Mouse (Mus musculus) heart, adult 2 months (tissue): ENCODE results near the gene Mta2. TPM values are rescaled to one million over a fixed set of nuclear protein-coding genes. Genes with fewer than 3 reads are reported as not detected.

Experiments
- DNase-seq, 2 experiments: peaks; one replicate each; pipeline ENCODE4 v3.0.0; 2021
- H3K27ac ChIP-seq: fragments of 200-600 bp; 2 replicates; pipeline ENCODE4 v1.8.1; 2022
- H3K27me3 ChIP-seq: fragments of 200-500 bp; 2 replicates; pipeline ENCODE4 v1.6.1; 2012; ENCODE audit warnings: mild to moderate bottlenecking, low read length, inconsistent platforms, mixed read lengths; ENCODE audit not compliant: control insufficient read depth, insufficient read depth
- H3K36me3 ChIP-seq: fragments of 200-500 bp; 2 replicates; pipeline ENCODE4 v1.6.1; 2012; ENCODE audit warnings: low read length, inconsistent platforms; ENCODE audit not compliant: control insufficient read depth, insufficient read depth
- H3K4me1 ChIP-seq: fragments of 200-500 bp; 2 replicates; pipeline ENCODE4 v1.6.1; 2011; ENCODE audit warnings: low read length; ENCODE audit not compliant: control insufficient read depth, insufficient read depth
- H3K4me3 ChIP-seq: fragments of 200-600 bp; 2 replicates; pipeline ENCODE4 v1.8.1; 2022
- H3K79me2 ChIP-seq: fragments of 200-500 bp; replicated peaks from 2 replicates; pipeline ENCODE4 v1.6.1; 2012; ENCODE audit warnings: mild to moderate bottlenecking, inconsistent platforms, low read length, moderate library complexity, mixed read lengths; ENCODE audit not compliant: control insufficient read depth, insufficient read depth
- H3K9ac ChIP-seq: fragments of 200-500 bp; 2 replicates; pipeline ENCODE4 v1.6.1; 2012; ENCODE audit warnings: low read depth, mild to moderate bottlenecking, control low read depth, inconsistent platforms, low read length, mixed read lengths
- CTCF ChIP-seq: fragments of 200-600 bp; IDR thresholded peaks from 2 replicates; pipeline ENCODE4 v1.8.1; 2022; ENCODE audit warnings: antibody characterized with exemption, mild to moderate bottlenecking, moderate library complexity
- EP300 ChIP-seq: fragments of 200-500 bp; IDR thresholded peaks from 2 replicates; pipeline ENCODE4 v1.6.1; 2011; ENCODE audit warnings: low read depth, low read length, control low read depth; ENCODE audit not compliant: insufficient read depth
- POLR2A ChIP-seq: fragments of 200-500 bp; IDR thresholded peaks from 2 replicates; pipeline ENCODE4 v1.6.1; 2011; ENCODE audit warnings: mild to moderate bottlenecking, low read depth, low read length, control low read depth; ENCODE audit not compliant: insufficient read depth
- WGBS: fragments of 180-500 bp; shearing (Covaris S2); methylation state at CpG from one replicate; pipeline ENCODE4 v1.1.7; 2018; 5-methylcytosine and 5-hydroxymethylcytosine counted together
- intact Hi-C: fragments of 180-260 bp; cut with DNase I; formaldehyde crosslinking; loops from one replicate; pipeline ENCODE4 v1.15.1; 2025
- polyA plus RNA-seq: library from polyadenylated mRNA; depleted of rRNA; stranded (reverse); fragments of >200 nt; gene quantifications from 2 replicates; pipeline ENCODE4 v1.2.3, GENCODE M21; 2012
- total RNA-seq, 2 experiments: library from RNA; stranded (reverse); gene quantifications; 2 replicates each; pipeline ENCODE4 v1.2.3; 2021

Mta2 gene
- total and polyA plus RNA-seq, 3 experiments: 13.1 to 32.1 (median 29.0) TPM

DNA sequence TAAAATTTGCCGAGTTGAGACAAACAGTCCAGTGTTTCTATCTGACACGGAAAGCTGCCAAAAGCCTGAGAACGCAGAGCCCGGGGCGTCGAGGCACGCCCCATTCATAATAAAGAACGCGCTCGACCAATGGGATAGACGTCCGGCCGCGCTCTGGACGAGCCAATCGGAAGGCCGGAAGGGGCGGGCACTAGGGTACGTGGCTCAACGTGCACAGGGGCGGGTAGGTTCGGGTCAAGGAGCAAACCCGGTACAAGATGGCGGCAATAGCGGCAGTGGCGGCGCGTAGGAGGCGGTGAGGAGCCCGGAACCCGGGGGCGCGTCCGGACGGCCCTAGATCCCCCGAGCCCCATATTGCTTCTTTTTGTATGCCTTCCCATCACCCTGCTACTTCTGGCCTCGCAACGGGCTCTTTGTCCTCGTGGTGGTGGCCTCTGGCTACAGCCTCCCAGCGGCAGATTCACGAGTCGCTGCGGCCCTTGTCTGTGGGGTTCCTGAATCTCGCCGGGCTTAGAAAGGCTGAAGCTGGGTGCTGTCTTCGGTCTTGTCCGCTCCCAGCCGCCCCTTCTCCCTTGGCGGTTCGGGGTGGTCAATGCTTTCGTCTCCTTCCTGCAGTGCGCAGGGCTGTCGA, 43.7 kb upstream of the Mta2 start, which contains the start of gene Ganab:
TSS of gene Ganab (plus strand) at position 207 of the 631 bp plus-strand sequence.
- DNase-seq: peak; percentile 94 to 97
- H3K27ac ChIP-seq: peak within 1 kb of the TSS; percentile 95
- under 1% methylated on average over 53 of the region's 53 CpGs for WGBS
- peaks cover 5% of the 10 kb centered on the region for H3K36me3 ChIP-seq
- intact Hi-C loops: loop anchor here (2.0 to 5.0 kb wide), 3 partner anchors 23 to 76 kb away; partner anchors contain the start of genes B3gat3, Hnrnpul2 and Tut1
- peak within 1 kb of the TSS; percentile 86 for H3K9ac ChIP-seq
- H3K4me1 ChIP-seq: peaks cover 1% of the 10 kb centered on the region; the same call in 1 of the 2 replicates
- peak; percentile 85 for TF ChIP-seq POLR2A
- TF ChIP-seq EP300: 0 out of 2 replicates have a peak, but pooled peaks have one; percentile 39
- TF ChIP-seq CTCF: peak; percentile 47
- H3K4me3 ChIP-seq: peak within 1 kb of the TSS; percentile 83
- no peaks in the 10 kb centered on the region for H3K27me3 ChIP-seq
- H3K79me2 ChIP-seq: no peaks in the 10 kb centered on the region

GRCm38 (mm10) chr19:8898576-8898975, 43.1 kb upstream of the Mta2 start:
- 3% methylated on average over 13 of the region's 13 CpGs for WGBS

DNA sequence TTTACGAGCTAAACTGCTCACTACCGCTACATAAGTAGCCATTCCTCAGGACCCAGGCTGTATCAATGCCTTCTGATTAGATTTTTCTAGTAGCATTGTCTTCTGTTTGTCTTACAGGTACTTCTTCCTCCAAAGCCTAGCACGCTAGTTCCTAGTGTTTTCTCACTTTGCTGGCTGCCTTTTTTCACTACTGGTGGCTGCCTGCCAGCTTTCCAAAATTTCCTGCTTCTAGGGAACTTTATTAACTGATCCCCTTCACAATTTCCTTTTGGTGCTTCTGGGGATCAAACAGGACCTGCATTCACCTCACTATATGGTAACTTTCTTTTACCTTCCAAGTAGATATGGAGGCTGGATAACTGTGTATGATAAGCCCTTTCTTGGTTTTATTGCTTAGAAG, 42.6 kb upstream of the Mta2 start:
- H3K27me3 ChIP-seq: no peaks in the 10 kb centered on the region
- peaks cover 1% of the 10 kb centered on the region; the same call in 1 of the 2 replicates for H3K4me1 ChIP-seq
- intact Hi-C loops: loop anchor here (2.0 to 5.0 kb wide), 3 partner anchors 22 to 77 kb away; partner anchors contain the start of genes B3gat3, Hnrnpul2 and Tut1
- no peak overlapping the region; the same call in 1 of the 2 replicates for H3K27ac ChIP-seq
- TF ChIP-seq POLR2A (no peak), CTCF (no peak), EP300 (no peak)
- no peaks in the 10 kb centered on the region for H3K79me2 ChIP-seq
- H3K36me3 ChIP-seq: peaks cover 5% of the 10 kb centered on the region
- no peak overlapping the region for H3K9ac ChIP-seq
- DNase-seq: no peak
- H3K4me3 ChIP-seq: peak overlapping the region; percentile 83
- 16% methylated on average over 3 of the region's 3 CpGs for WGBS

More at GRCm38 (mm10) chr19:8898576-8898975, 43.1 kb upstream of the Mta2 start:
- Histone ChIP-seq H3K27ac (peak overlapping the region; percentile 95), H3K9ac (peak overlapping the region; percentile 86), H3K27me3 (no peaks in the 10 kb centered on the region), H3K4me1 (peaks cover 1% of the 10 kb centered on the region; the same call in 1 of the 2 replicates), H3K4me3 (peak overlapping the region; percentile 83), H3K36me3 (peaks cover 5% of the 10 kb centered on the region), H3K79me2 (no peaks in the 10 kb centered on the region)
- no peak for TF ChIP-seq POLR2A
- no peak for TF ChIP-seq CTCF
- no peak for TF ChIP-seq EP300
- intact Hi-C loops: loop anchor here (2.0 to 5.0 kb wide), 3 partner anchors 22 to 76 kb away; partner anchors contain the start of genes B3gat3, Hnrnpul2 and Tut1
- no peak for DNase-seq

DNA sequence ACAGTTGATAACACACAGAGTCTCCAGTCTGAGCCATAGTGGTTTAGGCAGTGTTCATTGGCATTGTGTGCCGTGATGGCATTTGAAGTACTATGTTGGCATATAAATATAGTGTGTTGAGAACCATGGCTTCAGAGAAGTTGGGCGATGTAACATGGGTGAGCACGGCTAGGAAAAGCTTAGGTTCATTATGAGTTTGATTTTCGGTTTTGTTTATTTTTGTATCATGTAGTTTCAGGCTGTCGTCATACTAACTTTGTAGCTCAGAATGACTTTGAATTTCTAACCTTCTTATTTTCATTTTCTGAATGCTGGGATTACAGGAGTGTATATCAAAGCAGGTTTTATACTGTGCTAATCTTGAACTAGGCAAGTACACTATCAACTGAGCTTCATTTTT, 38.3 kb upstream of the Mta2 start:
- Histone ChIP-seq H3K4me1 (peaks cover 1% of the 10 kb centered on the region; the same call in 1 of the 2 replicates), H3K9ac (no peak overlapping the region), H3K27me3 (no peaks in the 10 kb centered on the region), H3K36me3 (peaks cover 5% of the 10 kb centered on the region), H3K27ac (no peak overlapping the region), H3K79me2 (no peaks in the 10 kb centered on the region), H3K4me3 (no peak overlapping the region)
- TF ChIP-seq EP300: no peak
- TF ChIP-seq CTCF: no peak
- TF ChIP-seq POLR2A: no peak
- intact Hi-C loops: no loop called here
- 95% methylated on average over 5 of the region's 5 CpGs for WGBS
- DNase-seq: no peak

DNA sequence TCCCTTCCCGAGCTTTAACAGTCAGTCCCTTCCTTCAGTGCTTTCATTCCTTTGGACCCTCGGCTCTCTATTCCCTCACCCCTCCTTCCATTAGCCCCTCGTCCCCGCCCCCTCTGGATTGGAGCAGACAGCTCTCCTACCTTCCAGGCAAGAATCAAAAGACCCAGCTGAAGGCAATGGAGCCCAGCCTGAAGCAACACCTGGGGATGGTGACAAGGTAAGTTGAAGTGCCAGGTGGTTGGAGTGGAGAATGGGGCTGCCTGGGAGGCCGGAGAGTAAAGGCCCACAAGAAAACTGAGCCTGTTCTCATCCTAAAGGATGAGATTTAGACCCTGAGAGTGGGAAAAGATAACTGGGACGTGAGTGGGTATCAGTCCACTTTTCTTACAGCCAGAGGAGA, 33.1 kb upstream of the Mta2 start:
- Histone ChIP-seq H3K9ac (no peak overlapping the region), H3K27ac (no peak overlapping the region), H3K36me3 (no peaks in the 10 kb centered on the region), H3K79me2 (no peaks in the 10 kb centered on the region), H3K4me1 (no peaks in the 10 kb centered on the region), H3K27me3 (no peaks in the 10 kb centered on the region), H3K4me3 (no peak overlapping the region)
- TF ChIP-seq EP300: no peak
- TF ChIP-seq CTCF: no peak
- 88% methylated on average over 6 of the region's 6 CpGs for WGBS
- intact Hi-C loops: no loop called here
- DNase-seq: no peak

DNA sequence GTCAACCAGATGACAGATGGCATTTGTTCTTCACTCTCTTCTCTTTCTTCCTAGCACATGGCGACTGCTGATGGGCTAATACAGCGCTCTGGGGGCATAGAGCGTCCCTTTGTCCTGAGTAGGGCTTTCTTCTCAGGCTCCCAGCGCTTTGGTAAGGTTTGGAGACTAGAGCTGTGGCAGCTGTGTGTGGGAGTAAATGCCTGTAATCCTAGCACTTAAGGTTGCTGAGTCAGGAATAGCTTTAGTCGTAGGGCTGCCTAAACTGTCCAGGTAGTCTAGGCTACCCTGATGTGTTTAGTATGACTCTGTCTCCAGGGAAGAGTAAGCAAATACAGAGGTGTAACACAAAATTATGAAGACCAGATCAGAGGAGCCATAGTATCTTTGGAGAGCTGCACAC, 29.9 kb upstream of the Mta2 start:
- intact Hi-C loops: no loop called here
- no peaks in the 10 kb centered on the region for H3K4me1 ChIP-seq
- DNase-seq: no peak
- no peak overlapping the region for H3K9ac ChIP-seq
- no peaks in the 10 kb centered on the region for H3K79me2 ChIP-seq
- H3K4me3 ChIP-seq: no peak overlapping the region
- TF ChIP-seq EP300 (no peak), CTCF (no peak), POLR2A (no peak)
- 85% methylated on average over 5 of the region's 5 CpGs for whole genome bisulfite sequencing
- H3K27ac ChIP-seq: no peak overlapping the region
- H3K36me3 ChIP-seq: no peaks in the 10 kb centered on the region
- H3K27me3 ChIP-seq: no peaks in the 10 kb centered on the region
